Mouse (Mus musculus) liver, adult 2 months (tissue): Measurements from ENCODE around the gene Hnrnpul1. TPM values are rescaled to one million over a fixed set of nuclear protein-coding genes. Genes with fewer than 3 reads are reported as not detected.
"Not testable (repeated sequence)": the region's sequence is repeated elsewhere in the genome, so short reads cannot be mapped to it uniquely, and the experiment has no call there.

ENCODE experiments used
- DNase-seq: peaks from one replicate; pipeline ENCODE4 v3.0.0-alpha.2; 2011; ENCODE audit warnings: low read depth, low spot score; ENCODE audit errors: extremely low read depth
- H3K27ac ChIP-seq: fragments of 200-500 bp; replicated peaks from 2 replicates; pipeline ENCODE4 v1.5.1; 2012; ENCODE audit warnings: low read depth, mild to moderate bottlenecking, control low read depth, inconsistent platforms, low read length; ENCODE audit not compliant: insufficient read depth
- H3K27me3 ChIP-seq: fragments of 200-500 bp; 2 replicates; pipeline ENCODE4 v1.6.1; 2012; ENCODE audit warnings: mild to moderate bottlenecking, moderate library complexity, low read length, inconsistent platforms; ENCODE audit not compliant: control insufficient read depth, insufficient read depth
- H3K36me3 ChIP-seq: fragments of 200-500 bp; 2 replicates; pipeline ENCODE4 v1.6.1; 2012; ENCODE audit warnings: low read length, inconsistent platforms; ENCODE audit not compliant: control insufficient read depth, insufficient read depth
- H3K4me1 ChIP-seq: fragments of 200-500 bp; 2 replicates; pipeline ENCODE4 v1.6.1; 2011; ENCODE audit warnings: low read length; ENCODE audit not compliant: control insufficient read depth, insufficient read depth
- H3K4me3 ChIP-seq: fragments of 200-500 bp; 2 replicates; pipeline ENCODE4 v1.5.1; 2011; ENCODE audit warnings: low read depth, mild to moderate bottlenecking, control low read depth, low read length, moderate library complexity; ENCODE audit not compliant: insufficient read depth
- H3K79me2 ChIP-seq: fragments of 200-500 bp; 2 replicates; pipeline ENCODE4 v1.6.1; 2012; ENCODE audit warnings: inconsistent platforms, mild to moderate bottlenecking, low read length, moderate library complexity; ENCODE audit not compliant: control insufficient read depth, insufficient read depth
- H3K9ac ChIP-seq: fragments of 200-500 bp; 2 replicates; pipeline ENCODE4 v1.6.1; 2012; ENCODE audit warnings: low read depth, mild to moderate bottlenecking, control low read depth, inconsistent platforms, low read length
- CTCF ChIP-seq: fragments of 200-500 bp; IDR thresholded peaks from 2 replicates; pipeline ENCODE4 v1.5.1; 2011; ENCODE audit warnings: low read depth, low read length, control low read depth
- POLR2A ChIP-seq: fragments of 200-500 bp; IDR thresholded peaks from 2 replicates; pipeline ENCODE4 v1.6.1; 2011; ENCODE audit warnings: low read length, control low read depth; ENCODE audit not compliant: insufficient read depth; ENCODE audit errors: extremely low read depth
- WGBS: fragments of 180-500 bp; shearing (Covaris S2); methylation state at CpG from one replicate; pipeline ENCODE4 v1.1.7; 2018; 5-methylcytosine and 5-hydroxymethylcytosine counted together
- polyA plus RNA-seq: library from polyadenylated mRNA; depleted of rRNA; stranded (reverse); fragments of >200 nt; gene quantifications from 2 replicates; pipeline ENCODE4 v1.2.3, GENCODE M21; 2012
- total RNA-seq: library from RNA; depleted of rRNA; stranded (reverse); fragments of >200 nt; gene quantifications from 2 replicates; pipeline ENCODE4 v1.2.3, GENCODE M21; 2014

The Hnrnpul1 gene
- total and polyA plus RNA-seq, 2 experiments, result 21.7 to 30.0 TPM

DNA sequence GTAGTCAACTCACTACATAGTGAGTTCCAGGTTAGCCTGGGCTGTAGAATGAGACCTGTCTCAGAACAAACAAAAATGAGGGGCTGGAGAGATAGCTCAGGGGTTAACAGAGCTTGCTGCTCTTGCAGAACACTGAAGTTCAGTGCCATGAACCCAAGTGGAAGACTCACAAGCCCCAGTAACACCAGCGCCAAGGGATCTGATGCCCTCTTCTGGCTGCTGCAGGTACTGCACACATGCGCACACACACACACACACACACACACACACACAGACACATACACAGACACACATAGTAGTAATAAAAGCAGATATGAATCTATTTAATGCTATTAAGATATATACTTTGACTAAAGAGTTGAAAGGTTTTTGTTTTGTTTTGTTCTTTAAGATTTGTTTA lies 44.0 kb upstream of the Hnrnpul1 start:
- H3K79me2 ChIP-seq, result no peaks in the 10 kb centered on the region

DNA sequence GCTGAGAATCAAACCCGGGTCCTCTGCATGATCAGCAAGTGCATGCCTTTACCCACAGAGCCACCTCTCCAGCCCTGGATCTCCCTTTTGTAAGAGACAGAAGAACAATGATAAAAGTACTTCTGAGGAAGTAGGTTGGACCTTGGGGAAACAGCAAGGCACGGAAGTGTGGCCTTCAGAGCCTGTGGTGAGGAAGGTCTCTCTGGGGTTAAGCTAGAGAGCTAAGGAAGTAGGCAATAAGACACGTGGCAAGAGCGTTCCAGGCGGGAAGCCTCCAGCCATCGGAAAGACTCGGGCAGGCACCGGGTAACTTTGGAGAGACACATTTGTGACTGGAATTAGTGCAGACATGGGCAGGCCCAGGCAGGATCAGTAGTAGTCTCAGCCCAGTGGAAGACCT lies 40.2 kb upstream of the Hnrnpul1 start:
- 81% methylated on average over 8 of the region's 8 CpGs for WGBS
- H3K27ac ChIP-seq, result no peak overlapping the region
- no peaks in the 10 kb centered on the region for H3K36me3 ChIP-seq

More for the DNA sequence above, 44.0 kb upstream of the Hnrnpul1 start:
- 75% methylated on average over 2 of the region's 2 CpGs for whole genome bisulfite sequencing
- Histone ChIP-seq H3K36me3 (no peaks in the 10 kb centered on the region), H3K9ac (no peak overlapping the region), H3K27me3 (no peaks in the 10 kb centered on the region), H3K4me1 (peaks cover 3% of the 10 kb centered on the region; the same call in 1 of the 2 replicates), H3K4me3 (no peak overlapping the region), H3K27ac (no peak overlapping the region)
- no peak for DNase-seq
- no peak for TF ChIP-seq POLR2A
- peak; percentile 32 for TF ChIP-seq CTCF

DNA sequence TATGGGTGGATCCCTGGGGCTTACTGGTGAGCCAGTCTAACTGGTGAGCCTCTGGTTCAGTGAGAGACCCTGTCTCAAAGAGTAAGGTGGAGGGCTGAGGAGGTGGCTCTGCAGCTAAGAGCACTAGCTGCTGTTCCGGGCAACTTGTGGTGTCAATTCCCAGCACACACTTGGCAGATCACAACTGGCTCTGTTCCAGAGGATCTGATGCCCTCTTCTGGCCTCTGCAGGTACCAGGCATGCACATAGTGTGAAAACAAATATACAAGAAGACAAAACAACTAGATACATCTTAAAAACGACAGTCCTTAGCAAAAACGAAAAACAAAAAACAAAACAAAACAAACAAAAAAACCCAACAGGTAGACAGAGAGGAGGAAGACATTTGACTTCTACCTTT lies 39.1 kb upstream of the Hnrnpul1 start:
- DNase-seq, result no peak
- TF ChIP-seq POLR2A (no peak), CTCF (peak; percentile 29)
- no peaks in the 10 kb centered on the region for H3K4me1 ChIP-seq
- peaks cover under 1% of the 10 kb centered on the region; the same call in 1 of the 2 replicates for H3K27me3 ChIP-seq
- no peak overlapping the region for H3K27ac ChIP-seq
- H3K36me3 ChIP-seq, result no peaks in the 10 kb centered on the region
- 56% methylated on average over 3 of the region's 3 CpGs for WGBS
- no peaks in the 10 kb centered on the region for H3K79me2 ChIP-seq
- H3K9ac ChIP-seq, result no peak overlapping the region
- H3K4me3 ChIP-seq, result no peak overlapping the region

More for the DNA sequence above, 40.2 kb upstream of the Hnrnpul1 start:
- no peak for TF ChIP-seq CTCF
- no peak for TF ChIP-seq POLR2A
- peaks cover 3% of the 10 kb centered on the region; the same call in 1 of the 2 replicates for H3K4me1 ChIP-seq
- no peaks in the 10 kb centered on the region for H3K79me2 ChIP-seq
- H3K4me3 ChIP-seq, result no peak overlapping the region
- no peaks in the 10 kb centered on the region for H3K27me3 ChIP-seq
- no peak overlapping the region for H3K9ac ChIP-seq
- DNase-seq, result no peak

GRCm38 (mm10) chr7:25792966-25793365 lies 38.4 kb upstream of the Hnrnpul1 start:
- WGBS, result 83% methylated on average over 9 of the region's 9 CpGs
- not testable (repeated sequence) for DNase-seq, H3K27ac ChIP-seq, H3K36me3 ChIP-seq, H3K4me1 ChIP-seq, H3K27me3 ChIP-seq, H3K79me2 ChIP-seq, H3K9ac ChIP-seq, H3K4me3 ChIP-seq

DNA sequence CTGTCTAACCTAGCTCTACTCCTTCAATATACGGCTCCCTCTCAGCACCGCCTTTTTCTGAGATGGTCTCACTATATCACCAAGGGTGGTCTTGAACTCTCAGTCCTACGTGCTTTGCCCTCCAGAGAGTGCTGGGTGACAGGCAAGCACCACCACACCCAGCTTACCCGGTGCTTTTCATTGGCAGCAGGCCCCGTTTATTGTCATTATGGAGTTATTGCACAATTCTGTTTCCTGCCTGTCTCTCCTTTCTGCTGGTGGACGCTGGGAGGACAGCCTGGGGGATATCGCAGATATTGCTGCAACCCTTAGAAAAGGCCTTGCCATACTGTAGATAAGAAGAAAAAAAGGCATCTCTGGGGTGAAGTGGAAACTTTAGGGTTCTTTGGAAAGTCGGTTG lies 36.1 kb upstream of the Hnrnpul1 start:
- 29% methylated on average over 8 of the region's 8 CpGs for WGBS
- no peak overlapping the region for H3K4me3 ChIP-seq
- no peaks in the 10 kb centered on the region for H3K4me1 ChIP-seq
- no peaks in the 10 kb centered on the region for H3K79me2 ChIP-seq
- DNase-seq, result no peak
- H3K27me3 ChIP-seq, result peaks cover 6% of the 10 kb centered on the region; the same call in 1 of the 2 replicates
- H3K27ac ChIP-seq, result no peak overlapping the region
- H3K36me3 ChIP-seq, result no peaks in the 10 kb centered on the region
- no peak for TF ChIP-seq POLR2A
- TF ChIP-seq CTCF, result no peak
- H3K9ac ChIP-seq, result no peak overlapping the region

DNA sequence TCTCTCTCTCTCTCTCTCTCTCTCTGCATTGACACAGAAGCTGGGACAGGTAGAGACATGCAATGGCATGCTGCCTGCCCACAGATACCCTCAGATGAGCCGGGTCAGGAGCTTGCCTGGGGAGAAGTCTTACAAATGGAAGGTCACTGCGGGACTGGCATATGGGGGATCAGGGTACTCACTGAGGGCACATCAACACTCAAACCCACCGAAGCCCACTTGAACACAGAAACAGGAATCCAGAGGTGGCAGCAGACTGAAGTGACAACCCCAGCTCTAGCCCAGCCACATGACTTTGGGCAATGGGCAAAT lies 34.5 kb upstream of the Hnrnpul1 start:
- Histone ChIP-seq H3K27me3 (peaks cover 6% of the 10 kb centered on the region; the same call in 1 of the 2 replicates), H3K27ac (no peak overlapping the region), H3K4me3 (0 out of 2 replicates have a peak overlapping the region, but pooled peaks have one; percentile 80), H3K9ac (no peak overlapping the region), H3K79me2 (no peaks in the 10 kb centered on the region), H3K4me1 (no peaks in the 10 kb centered on the region), H3K36me3 (no peaks in the 10 kb centered on the region)
- no peak for DNase-seq
- no peak for TF ChIP-seq CTCF
- no peak for TF ChIP-seq POLR2A
- WGBS, result 76% methylated on average over 3 of the region's 3 CpGs
